Mouse (Mus musculus) hindbrain, postnatal 0 days (tissue): Measurements from ENCODE around the gene Ankrd22. TPM values are rescaled to one million over a fixed set of nuclear protein-coding genes. Genes with fewer than 3 reads are reported as not detected.

Experiments used
- ATAC-seq: fragments of 200-750 bp; cut with Nextera tagmentation; 2 replicates; pipeline ENCODE4 v1.8.0; 2017; ENCODE audit warnings: mild to moderate bottlenecking, moderate TSS enrichment, moderate library complexity
- DNase-seq: peaks from one replicate; pipeline ENCODE4 v3.0.0-alpha.2; 2015; ENCODE audit warnings: low spot score
- H3K27ac ChIP-seq: fragments of 300-500 bp; sonication (generic); 2 replicates; pipeline ENCODE4 v1.5.1; 2014; ENCODE audit warnings: mild to moderate bottlenecking
- H3K27me3 ChIP-seq: fragments of 300-500 bp; sonication (generic); 2 replicates; pipeline ENCODE4 v1.6.1; 2014; ENCODE audit warnings: low read length, mixed read lengths; ENCODE audit not compliant: insufficient read depth
- H3K36me3 ChIP-seq: fragments of 300-500 bp; sonication (generic); 2 replicates; pipeline ENCODE4 v1.6.1; 2014; ENCODE audit warnings: low read length, mixed read lengths; ENCODE audit not compliant: insufficient read depth
- H3K4me1 ChIP-seq: fragments of 300-500 bp; sonication (generic); 2 replicates; pipeline ENCODE4 v1.6.1; 2014; ENCODE audit warnings: antibody characterized with exemption, low read length, mixed read lengths; ENCODE audit not compliant: insufficient read depth
- H3K4me2 ChIP-seq: fragments of 300-500 bp; sonication (generic); 2 replicates; pipeline ENCODE4 v1.6.1; 2014; ENCODE audit warnings: low read depth, mild to moderate bottlenecking, low read length, moderate library complexity, mixed read lengths
- H3K4me3 ChIP-seq: fragments of 300-500 bp; sonication (generic); 2 replicates; pipeline ENCODE4 v1.5.1; 2014; ENCODE audit warnings: low read length
- H3K9ac ChIP-seq: fragments of 300-500 bp; sonication (generic); replicated peaks from 2 replicates; pipeline ENCODE4 v1.6.1; 2014; ENCODE audit warnings: mild to moderate bottlenecking, low read length, moderate library complexity, mixed read lengths
- H3K9me3 ChIP-seq: fragments of 300-500 bp; sonication (generic); 2 replicates; pipeline ENCODE4 v1.6.1; 2016; ENCODE audit warnings: low read length, mixed read lengths
- CTCF ChIP-seq: IDR thresholded peaks from 2 replicates; pipeline ENCODE4 v1.5.1; 2016; ENCODE audit warnings: antibody characterized with exemption, control low read depth, low read depth
- WGBS: fragments of 180-500 bp; shearing (Covaris S2); extraction: QIAGEN DNeasy Blood & Tissue Kit; methylation state at CpG from one replicate; pipeline ENCODE4 v1.1.7; 2014; 5-methylcytosine and 5-hydroxymethylcytosine counted together
- polyA plus RNA-seq: library from polyadenylated mRNA; unstranded; fragments of >200 nt; fragmentation: Nextera tagmentation; extraction: Ambion mirVana; gene quantifications from 2 replicates; pipeline ENCODE4 v1.2.1, GENCODE M21; 2015
- total RNA-seq: library from RNA; depleted of rRNA; stranded (reverse); fragments of >200 nt; gene quantifications from 2 replicates; pipeline ENCODE4 v1.2.3, GENCODE M21; 2014

Gene Ankrd22
- total and polyA plus RNA-seq, 2 experiments from 2014 or later, result not detected

- no peak overlapping the region for H3K9ac ChIP-seq
- H3K27me3 ChIP-seq, result no peaks in the 10 kb centered on the region
- no peak for DNase-seq
- TF ChIP-seq CTCF, result no peak
- ATAC-seq, result no peak
- no peak overlapping the region for H3K4me3 ChIP-seq
- WGBS, result 71% methylated on average over 3 of the region's 3 CpGs
- H3K4me2 ChIP-seq, result no peak overlapping the region
- H3K4me1 ChIP-seq, result no peaks in the 10 kb centered on the region
- H3K36me3 ChIP-seq, result no peaks in the 10 kb centered on the region
- no peak overlapping the region for H3K27ac ChIP-seq
- H3K9me3 ChIP-seq, result no peaks in the 10 kb centered on the region
Measured at GRCm38 (mm10) chr19:34139431-34140046, 26.3 kb downstream of the Ankrd22 start.

- DNase-seq, result no peak
- Histone ChIP-seq H3K9me3 (no peaks in the 10 kb centered on the region), H3K4me3 (no peak overlapping the region), H3K27ac (no peak overlapping the region), H3K36me3 (no peaks in the 10 kb centered on the region), H3K4me2 (no peak overlapping the region), H3K4me1 (no peaks in the 10 kb centered on the region), H3K9ac (no peak overlapping the region), H3K27me3 (no peaks in the 10 kb centered on the region)
- WGBS, result 85% methylated on average over 6 of the region's 6 CpGs
- no peak for ATAC-seq
- TF ChIP-seq CTCF, result no peak
Measured at GRCm38 (mm10) chr19:34138720-34139430, 27.0 kb downstream of the Ankrd22 start.

GRCm38 (mm10) chr19:34120107-34120731, 45.6 kb downstream of the Ankrd22 start:
- 61% methylated on average over 3 of the region's 3 CpGs for WGBS
- no peak overlapping the region for H3K4me3 ChIP-seq
- H3K4me2 ChIP-seq, result no peak overlapping the region
- no peak overlapping the region for H3K27ac ChIP-seq
- no peak for TF ChIP-seq CTCF
- H3K9ac ChIP-seq, result no peak overlapping the region
- H3K36me3 ChIP-seq, result no peaks in the 10 kb centered on the region
- no peaks in the 10 kb centered on the region for H3K4me1 ChIP-seq
- DNase-seq (no peak), ATAC-seq (no peak)
- H3K9me3 ChIP-seq, result no peaks in the 10 kb centered on the region
- no peaks in the 10 kb centered on the region for H3K27me3 ChIP-seq

GRCm38 (mm10) chr19:34119653-34120052, 46.2 kb downstream of the Ankrd22 start:
- no peaks in the 10 kb centered on the region for H3K9me3 ChIP-seq
- H3K27me3 ChIP-seq, result no peaks in the 10 kb centered on the region
- no peak for ATAC-seq
- no peak overlapping the region for H3K9ac ChIP-seq
- WGBS, result 88% methylated on average over 4 of the region's 4 CpGs
- TF ChIP-seq CTCF, result no peak
- no peak overlapping the region for H3K4me2 ChIP-seq
- no peak overlapping the region for H3K27ac ChIP-seq
- no peaks in the 10 kb centered on the region for H3K4me1 ChIP-seq
- no peak for DNase-seq
- no peak overlapping the region for H3K4me3 ChIP-seq
- no peaks in the 10 kb centered on the region for H3K36me3 ChIP-seq

GRCm38 (mm10) chr19:34119102-34119501, 46.8 kb downstream of the Ankrd22 start:
- 86% methylated on average over 1 of the region's 1 CpGs for WGBS
- DNase-seq (no peak), ATAC-seq (no peak)
- Histone ChIP-seq H3K36me3 (no peaks in the 10 kb centered on the region), H3K4me1 (no peaks in the 10 kb centered on the region), H3K4me3 (no peak overlapping the region), H3K27me3 (no peaks in the 10 kb centered on the region), H3K9ac (no peak overlapping the region), H3K4me2 (no peak overlapping the region), H3K9me3 (no peaks in the 10 kb centered on the region), H3K27ac (no peak overlapping the region)
- TF ChIP-seq CTCF, result no peak

GRCm38 (mm10) chr19:34104841-34105240, 61.0 kb downstream of the Ankrd22 start:
- H3K9me3 ChIP-seq, result no peaks in the 10 kb centered on the region
- H3K4me1 ChIP-seq, result no peaks in the 10 kb centered on the region
- no peak for ATAC-seq
- DNase-seq, result no peak
- H3K36me3 ChIP-seq, result no peaks in the 10 kb centered on the region
- 92% methylated on average over 3 of the region's 3 CpGs for WGBS
- TF ChIP-seq CTCF, result no peak
- no peak overlapping the region for H3K27ac ChIP-seq
- no peak overlapping the region for H3K4me2 ChIP-seq
- no peaks in the 10 kb centered on the region for H3K27me3 ChIP-seq
- no peak overlapping the region for H3K4me3 ChIP-seq
- no peak overlapping the region for H3K9ac ChIP-seq

GRCm38 (mm10) chr19:34101888-34102287, 64.0 kb downstream of the Ankrd22 start:
- no peak for TF ChIP-seq CTCF
- Histone ChIP-seq H3K27ac (no peak overlapping the region), H3K27me3 (no peaks in the 10 kb centered on the region), H3K4me2 (no peak overlapping the region), H3K4me3 (no peak overlapping the region), H3K9me3 (no peaks in the 10 kb centered on the region), H3K4me1 (no peaks in the 10 kb centered on the region), H3K36me3 (no peaks in the 10 kb centered on the region), H3K9ac (no peak overlapping the region)
- 90% methylated on average over 7 of the region's 7 CpGs for WGBS
- ATAC-seq, result no peak
- DNase-seq, result no peak
